Mouse (Mus musculus): ENCODE measurements around the gene Gm2012.
"Not testable (repeated sequence)": the region's sequence is repeated elsewhere in the genome, so short reads cannot be mapped to it uniquely, and the experiment has no call there.

Gm2012 gene

DNA sequence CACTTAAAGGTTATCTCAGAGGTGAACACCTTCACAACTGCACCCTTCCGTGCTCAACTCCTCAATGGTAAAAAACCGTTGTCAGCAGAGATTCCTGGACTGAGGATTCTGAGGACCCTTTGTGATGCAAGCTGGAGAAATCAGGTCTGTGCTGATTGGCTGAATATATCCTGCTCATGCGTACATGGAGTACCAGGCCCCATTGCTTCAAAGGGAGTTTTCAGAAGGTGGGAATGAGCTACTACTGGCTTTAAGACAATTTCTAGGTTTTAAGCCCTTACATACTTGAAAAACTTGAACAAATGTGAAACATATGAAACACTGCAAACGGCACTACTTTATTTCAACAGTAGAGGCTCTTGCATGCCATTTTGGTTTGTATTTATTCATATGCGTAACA is at the start of gene Gm2012:
TSS of gene Gm2012 (minus strand) at position 101 of the 400 bp plus-strand sequence.
- not testable (repeated sequence) for DNase-seq

DNA sequence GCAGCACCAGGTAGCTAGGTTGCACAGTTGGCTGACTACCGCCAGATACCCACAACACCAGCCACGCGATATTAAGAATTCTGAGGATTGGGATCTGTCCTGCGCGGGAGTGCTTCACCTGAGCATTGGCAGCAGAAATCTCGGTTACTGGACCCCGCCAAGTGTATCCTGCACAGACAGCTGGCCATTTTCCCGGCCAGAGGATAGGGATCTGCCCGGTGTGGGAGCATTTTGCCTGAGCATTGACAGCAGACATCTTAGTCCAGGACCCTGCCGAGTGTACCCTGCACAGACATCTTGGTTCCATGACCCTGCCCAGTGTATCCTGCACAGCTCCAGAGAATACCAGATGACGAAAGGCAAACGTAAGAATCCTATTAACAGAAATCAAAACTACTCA is 72.0 kb downstream of the Gm2012 start:
- not testable (repeated sequence) for DNase-seq
